Mouse (Mus musculus): ENCODE measurements at regions not wholly inside any gene's neighbourhood (a gene's known extent, or its start where the extent isn't known, plus 50 kb on each side); places are given as distances from the start of the nearest gene placed in this dataset.

GRCm38 (mm10) chr12:6601111-6601510 lies 1225.6 kb upstream of the Klhl29 start:
- TF ChIP-seq HCFC1 (IDR thresholded peaks at IDR 0.05; ENCODE audit: borderline replicate concordance, insufficient read depth, low read length) (no peak), CHD2 (IDR thresholded peaks at IDR 0.05; ENCODE audit: low read depth, low read length) (no peak), ZNF384 (IDR thresholded peaks at IDR 0.05; ENCODE audit: low read depth, low read length) (no peak), ZC3H11A (IDR thresholded peaks at IDR 0.05; ENCODE audit: borderline replicate concordance, low read depth, low read length) (no peak), MAFK (IDR thresholded peaks at IDR 0.05; ENCODE audit: insufficient read depth, low read depth, low read length) (no peak)

Data from ES-E14 (cell line).